Mouse (Mus musculus) retina, postnatal 7 days (tissue): Measurements from ENCODE around the gene Rabggtb.
"Not testable (repeated sequence)": the region's sequence is repeated elsewhere in the genome, so short reads cannot be mapped to it uniquely, and the experiment has no call there.

Experiments used
- DNase-seq: peaks from one replicate; pipeline ENCODE4 v3.0.0-alpha.2; 2012; ENCODE audit warnings: low read depth, low spot score

Gene Rabggtb

GRCm38 (mm10) chr3:153864636-153865429 lies 48.0 kb downstream of the Rabggtb start:
- DNase-seq: no peak

DNA sequence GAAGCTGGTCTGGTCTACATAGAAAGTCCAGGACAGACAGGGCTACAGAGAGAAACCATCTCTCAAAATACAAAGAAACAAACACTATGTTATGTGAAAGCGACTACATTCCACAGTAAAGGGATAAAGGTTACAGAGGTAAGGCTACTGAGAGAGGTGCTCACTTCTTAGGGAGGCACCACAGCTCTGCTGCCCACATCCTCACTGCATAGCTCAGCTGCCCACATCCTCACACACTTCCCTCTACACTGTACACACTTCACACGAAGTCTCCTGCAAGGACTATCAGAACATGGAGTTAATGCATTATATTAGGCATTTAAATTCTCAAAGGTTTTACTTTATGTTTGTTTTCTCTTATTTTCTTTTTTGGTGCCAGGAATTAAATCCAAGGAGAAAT lies 49.0 kb downstream of the Rabggtb start:
- no peak for DNase-seq

GRCm38 (mm10) chr3:153860392-153860791 lies 52.4 kb downstream of the Rabggtb start:
- DNase-seq: not testable (repeated sequence)

DNA sequence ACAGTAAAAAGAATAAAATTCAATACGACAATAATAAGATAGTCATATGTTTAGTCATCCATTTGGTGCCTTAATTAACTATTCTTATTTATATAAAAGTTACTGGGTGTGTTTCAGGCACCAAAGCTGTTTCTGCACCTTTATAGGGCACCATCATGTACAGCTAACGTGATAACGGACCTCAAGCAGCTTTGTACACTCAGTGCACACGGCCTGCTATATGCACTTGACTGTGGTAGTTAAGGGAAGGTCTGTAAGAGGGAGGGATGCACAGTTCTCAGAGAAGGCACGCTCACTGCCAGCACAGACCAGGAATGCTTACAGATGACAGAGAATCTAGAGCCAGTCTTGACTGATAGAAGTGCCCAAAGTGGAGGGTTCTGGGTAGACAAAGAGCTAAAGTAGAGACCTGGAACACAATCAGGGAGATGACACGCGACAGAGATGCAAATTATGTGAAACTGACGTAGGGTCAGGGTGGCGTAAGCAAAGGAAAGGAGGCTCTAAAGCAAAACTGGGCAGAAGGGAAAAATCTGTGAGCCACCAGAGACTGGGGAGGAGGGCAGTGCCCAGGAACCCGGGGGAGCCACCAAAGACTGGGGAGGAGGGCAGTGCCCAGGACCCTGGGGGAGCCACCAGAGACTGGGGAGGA lies 54.3 kb downstream of the Rabggtb start:
- no peak for DNase-seq
